ENCODE assay signal across 8 mouse cellular contexts in the genomic region with DNA sequence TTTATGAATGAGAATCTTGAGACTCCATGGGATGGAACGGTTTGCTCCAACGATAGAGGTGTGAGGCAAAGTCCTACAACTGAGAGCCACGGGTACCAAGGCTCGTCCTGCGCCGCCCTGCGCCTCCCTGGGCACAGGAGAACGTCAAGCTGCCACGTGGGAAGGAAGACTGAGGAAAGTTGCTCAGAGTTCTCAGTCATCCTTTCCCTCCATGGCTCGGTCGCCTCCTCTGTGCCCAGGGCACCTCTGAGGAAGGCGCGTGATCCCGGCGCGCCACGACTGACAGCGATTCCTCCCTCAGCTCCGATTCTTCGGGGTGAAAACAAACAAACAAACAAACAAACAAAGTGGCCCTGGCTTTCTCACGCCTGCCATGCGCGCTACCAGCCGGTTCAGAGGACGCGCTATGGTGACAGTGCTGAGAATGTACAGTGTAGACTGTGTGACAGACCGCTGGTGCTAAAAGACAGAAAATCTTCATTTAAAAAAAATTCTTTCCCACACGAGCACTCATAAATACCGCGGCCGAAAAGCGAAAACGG. TPM values are rescaled to one million over a fixed set of nuclear protein-coding genes. Genes with fewer than 3 reads are reported as not detected.
DNase-seq lines count a peak whose midpoint lies in the region; ATAC-seq and TF ChIP-seq lines count a peak whose summit lies in the region.

No protein-coding gene starts in this region.

- TF ChIP-seq CTCF in intestine, postnatal 0 days (IDR thresholded peaks at IDR 0.05; ENCODE audit: low read depth): no peak

- H3K36me3 ChIP-seq in kidney, embryonic 16.5 days (ENCODE audit: insufficient read depth, low read length): 0 out of 2 replicates have a peak, but pooled peaks cover 3% of the 10 kb centered on the region
- H3K36me3 ChIP-seq in embryonic facial prominence, embryonic 15.5 days: peaks cover 11% of the 10 kb centered on the region; the same call in 1 of the 2 replicates
- H3K36me3 ChIP-seq in intestine, postnatal 0 days (ENCODE audit: control insufficient read depth, insufficient read depth): no peaks in the 10 kb centered on the region
- H3K36me3 ChIP-seq in midbrain, embryonic 13.5 days: peaks cover 8% of the 10 kb centered on the region; the same call in 1 of the 2 replicates

- no peak for DNase-seq in kidney, postnatal 4 days
- peak; percentile 34 for DNase-seq in NIH3T3 (ENCODE audit: low read depth)
- DNase-seq in yolk sac, embryonic 10.5 days (ENCODE audit: low spot score): no peak
- no peak for DNase-seq in gastrocnemius, postnatal 4 days (ENCODE audit: low spot score in 2 of 2)

- H3K4me3 ChIP-seq in kidney, embryonic 16.5 days (ENCODE audit: low read length): peak overlapping the region; percentile 85
- H3K4me3 ChIP-seq in embryonic facial prominence, embryonic 15.5 days (replicated peaks): peak overlapping the region; percentile 68
- peak overlapping the region; percentile 68 for H3K4me3 ChIP-seq in intestine, postnatal 0 days (ENCODE audit: low read depth, low read length)
- H3K4me3 ChIP-seq in midbrain, embryonic 13.5 days (replicated peaks): peak overlapping the region; percentile 84

- ATAC-seq in kidney, embryonic 16.5 days (ENCODE audit: low FRiP score, low TSS enrichment): peak; percentile 76
- ATAC-seq in embryonic facial prominence, embryonic 15.5 days (ENCODE audit: insufficient number of reproducible peaks, low FRiP score, low TSS enrichment, low read depth): peak; percentile 69
- peak; percentile 74 for ATAC-seq in intestine, postnatal 0 days
- peak; percentile 91 for ATAC-seq in midbrain, embryonic 13.5 days

- H3K4me1 ChIP-seq in kidney, embryonic 16.5 days (ENCODE audit: insufficient read depth, low read length): peaks cover 15% of the 10 kb centered on the region
- H3K4me1 ChIP-seq in embryonic facial prominence, embryonic 15.5 days: peaks cover 15% of the 10 kb centered on the region
- H3K4me1 ChIP-seq in intestine, postnatal 0 days (replicated peaks; ENCODE audit: control insufficient read depth, insufficient read depth, low read length): peaks cover 4% of the 10 kb centered on the region; the same call in 1 of the 2 replicates
- peaks cover 15% of the 10 kb centered on the region for H3K4me1 ChIP-seq in midbrain, embryonic 13.5 days (replicated peaks)

- H3K9ac ChIP-seq in kidney, embryonic 16.5 days (replicated peaks; ENCODE audit: low read length): peak overlapping the region; percentile 81
- H3K9ac ChIP-seq in embryonic facial prominence, embryonic 15.5 days: peak overlapping the region; percentile 71
- H3K9ac ChIP-seq in intestine, postnatal 0 days (ENCODE audit: low read depth, low read length): peak overlapping the region; percentile 50
- H3K9ac ChIP-seq in midbrain, embryonic 13.5 days (replicated peaks): peak overlapping the region; percentile 81

- H3K27me3 ChIP-seq in kidney, embryonic 16.5 days (ENCODE audit: insufficient read depth, low read length): no peaks in the 10 kb centered on the region
- H3K27me3 ChIP-seq in embryonic facial prominence, embryonic 15.5 days: no peaks in the 10 kb centered on the region
- no peaks in the 10 kb centered on the region for H3K27me3 ChIP-seq in intestine, postnatal 0 days (replicated peaks; ENCODE audit: control insufficient read depth, insufficient read depth, low read length)
- H3K27me3 ChIP-seq in midbrain, embryonic 13.5 days: no peaks in the 10 kb centered on the region

- WGBS in kidney, embryonic 16.5 days: under 1% methylated on average over 33 of the region's 33 CpGs
- under 1% methylated on average over 33 of the region's 33 CpGs for WGBS in embryonic facial prominence, embryonic 15.5 days
- under 1% methylated on average over 33 of the region's 33 CpGs for WGBS in intestine, postnatal 0 days
- WGBS in midbrain, embryonic 13.5 days: under 1% methylated on average over 33 of the region's 33 CpGs

- H3K27ac ChIP-seq in kidney, embryonic 16.5 days (ENCODE audit: low read length): peak overlapping the region; percentile 78
- H3K27ac ChIP-seq in embryonic facial prominence, embryonic 15.5 days (replicated peaks): peak overlapping the region; percentile 63
- H3K27ac ChIP-seq in intestine, postnatal 0 days (ENCODE audit: low read depth, low read length): no peak overlapping the region
- H3K27ac ChIP-seq in midbrain, embryonic 13.5 days: peak overlapping the region; percentile 51; the same call in 1 of the 2 replicates

- H3K4me2 ChIP-seq in kidney, embryonic 16.5 days (replicated peaks; ENCODE audit: low read depth, low read length): peak overlapping the region; percentile 91
- peak overlapping the region; percentile 96 for H3K4me2 ChIP-seq in embryonic facial prominence, embryonic 15.5 days (replicated peaks)
- H3K4me2 ChIP-seq in intestine, postnatal 0 days (replicated peaks; ENCODE audit: low read depth): peak overlapping the region; percentile 80
- peak overlapping the region; percentile 99 for H3K4me2 ChIP-seq in midbrain, embryonic 13.5 days (replicated peaks)

- H3K9me3 ChIP-seq in kidney, embryonic 16.5 days (ENCODE audit: low read length): no peaks in the 10 kb centered on the region
- H3K9me3 ChIP-seq in embryonic facial prominence, embryonic 15.5 days (replicated peaks): no peaks in the 10 kb centered on the region
- H3K9me3 ChIP-seq in intestine, postnatal 0 days (ENCODE audit: control insufficient read depth): no peaks in the 10 kb centered on the region
- H3K9me3 ChIP-seq in midbrain, embryonic 13.5 days: no peaks in the 10 kb centered on the region

RNA-seq across cellular contexts. Expression of a gene that starts 0.4 kb away (rescaled TPM):
- 21.0 and 22.3 TPM in 2 replicates for polyA plus RNA-seq in kidney, embryonic 16.5 days (2015; fragmentation: Nextera tagmentation; extraction: Ambion mirVana)
- 14.1 and 16.2 TPM in 2 replicates for polyA plus RNA-seq in embryonic facial prominence, embryonic 15.5 days (2015; fragmentation: Nextera tagmentation; extraction: Ambion mirVana)
- 3.4 and 3.6 TPM in 2 replicates for polyA plus RNA-seq in intestine, postnatal 0 days (2015; fragmentation: Nextera tagmentation; extraction: Ambion mirVana)
- 17.7 and 18.8 TPM in 2 replicates for polyA plus RNA-seq in midbrain, embryonic 13.5 days (2015; fragmentation: Nextera tagmentation; extraction: Ambion mirVana)
- 10 to 100 TPM; 15.0 to 16.4 TPM for total RNA-seq in gastrocnemius, postnatal 4 days (2021)

RNA-seq across cellular contexts. Expression of a gene that starts 23.0 kb away (rescaled TPM):
- polyA plus RNA-seq in kidney, embryonic 16.5 days (2015; fragmentation: Nextera tagmentation; extraction: Ambion mirVana): 5.5 and 5.9 TPM in 2 replicates
- polyA plus RNA-seq in embryonic facial prominence, embryonic 15.5 days (2015; fragmentation: Nextera tagmentation; extraction: Ambion mirVana): 8.1 and 8.8 TPM in 2 replicates
- polyA plus RNA-seq in intestine, postnatal 0 days (2015; fragmentation: Nextera tagmentation; extraction: Ambion mirVana): 5.2 and 8.0 TPM in 2 replicates
- 9.7 and 11.8 TPM in 2 replicates for polyA plus RNA-seq in midbrain, embryonic 13.5 days (2015; fragmentation: Nextera tagmentation; extraction: Ambion mirVana)
- total RNA-seq in gastrocnemius, postnatal 4 days (2021): 10 to 100 TPM; 12.3 to 13.0 TPM
